Mouse (Mus musculus): ENCODE measurements around the gene Tbrg1. TPM values are rescaled to one million over a fixed set of nuclear protein-coding genes. Genes with fewer than 3 reads are reported as not detected.

Gene Tbrg1
- polyA plus RNA-seq, 1 experiment from 2014 or later: 98.7 TPM

GRCm38 (mm10) chr9:37609558-37609957, 47.6 kb downstream of the Tbrg1 start:
- H3K4me3 ChIP-seq (ENCODE audit: low read depth, low read length): no peak overlapping the region
- 80% methylated on average over 4 of the region's 4 CpGs for WGBS
- no peaks in the 10 kb centered on the region for H3K9me3 ChIP-seq (replicated peaks; ENCODE audit: control insufficient read depth, low read length, poor library complexity, severe bottlenecking)
- H3K4me1 ChIP-seq (ENCODE audit: control insufficient read depth, insufficient read depth, low read length): peaks cover 5% of the 10 kb centered on the region
- no peak overlapping the region for H3K4me2 ChIP-seq (ENCODE audit: low read length)
- no peak overlapping the region for H3K27ac ChIP-seq (ENCODE audit: low read length)
- no peaks in the 10 kb centered on the region for H3K36me3 ChIP-seq (ENCODE audit: control insufficient read depth, insufficient read depth, low read length)
- H3K9ac ChIP-seq (ENCODE audit: low read depth, low read length): no peak overlapping the region
- no peaks in the 10 kb centered on the region for H3K27me3 ChIP-seq (ENCODE audit: control insufficient read depth, insufficient read depth, low read depth, low read length)
- no peak for ATAC-seq

- H3K27ac ChIP-seq (ENCODE audit: low read length): no peak overlapping the region
- no peak for ATAC-seq
- H3K4me3 ChIP-seq (ENCODE audit: low read depth, low read length): no peak overlapping the region
- H3K4me2 ChIP-seq (ENCODE audit: low read length): no peak overlapping the region
- H3K9me3 ChIP-seq (replicated peaks; ENCODE audit: control insufficient read depth, low read length, poor library complexity, severe bottlenecking): no peaks in the 10 kb centered on the region
- H3K9ac ChIP-seq (ENCODE audit: low read depth, low read length): no peak overlapping the region
- WGBS: 98% methylated on average over 3 of the region's 3 CpGs
- H3K27me3 ChIP-seq (ENCODE audit: control insufficient read depth, insufficient read depth, low read depth, low read length): no peaks in the 10 kb centered on the region
- H3K4me1 ChIP-seq (ENCODE audit: control insufficient read depth, insufficient read depth, low read length): no peaks in the 10 kb centered on the region
- H3K36me3 ChIP-seq (ENCODE audit: control insufficient read depth, insufficient read depth, low read length): no peaks in the 10 kb centered on the region
These were observed 52.0 kb downstream of the Tbrg1 start for GRCm38 (mm10) chr9:37605089-37605488.

- H3K36me3 ChIP-seq (ENCODE audit: control insufficient read depth, insufficient read depth, low read length): no peaks in the 10 kb centered on the region
- no peak overlapping the region for H3K27ac ChIP-seq (ENCODE audit: low read length)
- H3K9me3 ChIP-seq (replicated peaks; ENCODE audit: control insufficient read depth, low read length, poor library complexity, severe bottlenecking): no peaks in the 10 kb centered on the region
- H3K27me3 ChIP-seq (ENCODE audit: control insufficient read depth, insufficient read depth, low read depth, low read length): no peaks in the 10 kb centered on the region
- H3K9ac ChIP-seq (ENCODE audit: low read depth, low read length): no peak overlapping the region
- no peak for ATAC-seq
- no peaks in the 10 kb centered on the region for H3K4me1 ChIP-seq (ENCODE audit: control insufficient read depth, insufficient read depth, low read length)
- H3K4me2 ChIP-seq (ENCODE audit: low read length): no peak overlapping the region
- WGBS: 95% methylated on average over 2 of the region's 2 CpGs
- H3K4me3 ChIP-seq (ENCODE audit: low read depth, low read length): no peak overlapping the region
These were observed 56.4 kb downstream of the Tbrg1 start for GRCm38 (mm10) chr9:37600538-37601205.

Other genes with a start within 250 kb of the Tbrg1 start
- 4.2 and 17.6 TPM in 2 replicates for gene Robo3, start 224.1 kb downstream of the Tbrg1 start, polyA plus RNA-seq (2015; fragmentation: Nextera tagmentation; extraction: Ambion mirVana)
- 34.8 and 35.0 TPM in 2 replicates for gene Msantd2, start 168.0 kb downstream of the Tbrg1 start, polyA plus RNA-seq (2015; fragmentation: Nextera tagmentation; extraction: Ambion mirVana)
- gene Esam, start 129.2 kb downstream of the Tbrg1 start, polyA plus RNA-seq (2015; fragmentation: Nextera tagmentation; extraction: Ambion mirVana): 38.8 and 42.1 TPM in 2 replicates
- 0.72 and 1.2 TPM in 2 replicates for gene Vsig2, start 118.1 kb downstream of the Tbrg1 start, polyA plus RNA-seq (2015; fragmentation: Nextera tagmentation; extraction: Ambion mirVana)
- 13.8 and 18.4 TPM in 2 replicates for gene Nrgn, start 104.4 kb downstream of the Tbrg1 start, polyA plus RNA-seq (2015; fragmentation: Nextera tagmentation; extraction: Ambion mirVana)
- gene Siae, start 101.6 kb downstream of the Tbrg1 start, polyA plus RNA-seq (2015; fragmentation: Nextera tagmentation; extraction: Ambion mirVana): 12.7 and 13.8 TPM in 2 replicates
- 9.0 and 11.1 TPM in 2 replicates for gene Spa17, start 43.6 kb downstream of the Tbrg1 start, polyA plus RNA-seq (2015; fragmentation: Nextera tagmentation; extraction: Ambion mirVana)
- 0.14 and 0.43 TPM in 2 replicates for gene Panx3, start 11.9 kb upstream of the Tbrg1 start, polyA plus RNA-seq (2015; fragmentation: Nextera tagmentation; extraction: Ambion mirVana)
- gene Olfr160, start 58.9 kb upstream of the Tbrg1 start, polyA plus RNA-seq (2015; fragmentation: Nextera tagmentation; extraction: Ambion mirVana): not detected in 2 replicates
- not detected in 2 replicates for gene Olfr874, start 87.8 kb upstream of the Tbrg1 start, polyA plus RNA-seq (2015; fragmentation: Nextera tagmentation; extraction: Ambion mirVana)
- gene Olfr875, start 114.5 kb upstream of the Tbrg1 start, polyA plus RNA-seq (2015; fragmentation: Nextera tagmentation; extraction: Ambion mirVana): not detected in 2 replicates
- not detected in 2 replicates for gene Olfr876, start 145.7 kb upstream of the Tbrg1 start, polyA plus RNA-seq (2015; fragmentation: Nextera tagmentation; extraction: Ambion mirVana)
- gene Olfr877, start 197.0 kb upstream of the Tbrg1 start, polyA plus RNA-seq (2015; fragmentation: Nextera tagmentation; extraction: Ambion mirVana): not detected in 2 replicates
- not detected in 2 replicates for gene Olfr145, start 239.4 kb upstream of the Tbrg1 start, polyA plus RNA-seq (2015; fragmentation: Nextera tagmentation; extraction: Ambion mirVana)